Mouse (Mus musculus) liver, adult 2 months (tissue): Measurements from ENCODE around the gene Prickle1. TPM values are rescaled to one million over a fixed set of nuclear protein-coding genes. Genes with fewer than 3 reads are reported as not detected.

Source experiments
- DNase-seq: peaks from one replicate; pipeline ENCODE4 v3.0.0-alpha.2; 2011; ENCODE audit warnings: low read depth, low spot score; ENCODE audit errors: extremely low read depth
- H3K27ac ChIP-seq: fragments of 200-500 bp; replicated peaks from 2 replicates; pipeline ENCODE4 v1.5.1; 2012; ENCODE audit warnings: low read depth, mild to moderate bottlenecking, control low read depth, inconsistent platforms, low read length; ENCODE audit not compliant: insufficient read depth
- H3K27me3 ChIP-seq: fragments of 200-500 bp; 2 replicates; pipeline ENCODE4 v1.6.1; 2012; ENCODE audit warnings: mild to moderate bottlenecking, moderate library complexity, low read length, inconsistent platforms; ENCODE audit not compliant: control insufficient read depth, insufficient read depth
- H3K36me3 ChIP-seq: fragments of 200-500 bp; 2 replicates; pipeline ENCODE4 v1.6.1; 2012; ENCODE audit warnings: low read length, inconsistent platforms; ENCODE audit not compliant: control insufficient read depth, insufficient read depth
- H3K4me1 ChIP-seq: fragments of 200-500 bp; 2 replicates; pipeline ENCODE4 v1.6.1; 2011; ENCODE audit warnings: low read length; ENCODE audit not compliant: control insufficient read depth, insufficient read depth
- H3K4me3 ChIP-seq: fragments of 200-500 bp; 2 replicates; pipeline ENCODE4 v1.5.1; 2011; ENCODE audit warnings: low read depth, mild to moderate bottlenecking, control low read depth, low read length, moderate library complexity; ENCODE audit not compliant: insufficient read depth
- H3K79me2 ChIP-seq: fragments of 200-500 bp; 2 replicates; pipeline ENCODE4 v1.6.1; 2012; ENCODE audit warnings: inconsistent platforms, mild to moderate bottlenecking, low read length, moderate library complexity; ENCODE audit not compliant: control insufficient read depth, insufficient read depth
- H3K9ac ChIP-seq: fragments of 200-500 bp; 2 replicates; pipeline ENCODE4 v1.6.1; 2012; ENCODE audit warnings: low read depth, mild to moderate bottlenecking, control low read depth, inconsistent platforms, low read length
- CTCF ChIP-seq: fragments of 200-500 bp; IDR thresholded peaks from 2 replicates; pipeline ENCODE4 v1.5.1; 2011; ENCODE audit warnings: low read depth, low read length, control low read depth
- POLR2A ChIP-seq: fragments of 200-500 bp; IDR thresholded peaks from 2 replicates; pipeline ENCODE4 v1.6.1; 2011; ENCODE audit warnings: low read length, control low read depth; ENCODE audit not compliant: insufficient read depth; ENCODE audit errors: extremely low read depth
- WGBS: fragments of 180-500 bp; shearing (Covaris S2); methylation state at CpG from one replicate; pipeline ENCODE4 v1.1.7; 2018; 5-methylcytosine and 5-hydroxymethylcytosine counted together
- polyA plus RNA-seq: library from polyadenylated mRNA; depleted of rRNA; stranded (reverse); fragments of >200 nt; gene quantifications from 2 replicates; pipeline ENCODE4 v1.2.3, GENCODE M21; 2012
- total RNA-seq: library from RNA; depleted of rRNA; stranded (reverse); fragments of >200 nt; gene quantifications from 2 replicates; pipeline ENCODE4 v1.2.3, GENCODE M21; 2014

Gene Prickle1
- total and polyA plus RNA-seq, 2 experiments, result 1.2 to 1.9 TPM

GRCm38 (mm10) chr15:93537745-93538144 lies 57.9 kb downstream of the Prickle1 start:
- DNase-seq, result no peak
- Histone ChIP-seq H3K27me3 (no peaks in the 10 kb centered on the region), H3K36me3 (no peaks in the 10 kb centered on the region), H3K27ac (no peak overlapping the region), H3K4me1 (no peaks in the 10 kb centered on the region; the same call in 1 of the 2 replicates), H3K4me3 (no peak overlapping the region), H3K79me2 (peaks cover 3% of the 10 kb centered on the region; the same call in 1 of the 2 replicates), H3K9ac (no peak overlapping the region)
- 82% methylated on average over 7 of the region's 7 CpGs for WGBS
- no peak for TF ChIP-seq CTCF
- no peak for TF ChIP-seq POLR2A

GRCm38 (mm10) chr15:93536191-93536590 lies 59.5 kb downstream of the Prickle1 start:
- H3K79me2 ChIP-seq, result peaks cover 3% of the 10 kb centered on the region; the same call in 1 of the 2 replicates
- H3K9ac ChIP-seq, result no peak overlapping the region
- no peaks in the 10 kb centered on the region for H3K36me3 ChIP-seq
- TF ChIP-seq CTCF (no peak), POLR2A (no peak)
- no peak for DNase-seq
- WGBS, result 93% methylated on average over 4 of the region's 4 CpGs
- no peak overlapping the region for H3K4me3 ChIP-seq
- H3K27me3 ChIP-seq, result no peaks in the 10 kb centered on the region
- no peak overlapping the region for H3K27ac ChIP-seq
- H3K4me1 ChIP-seq, result no peaks in the 10 kb centered on the region; the same call in 1 of the 2 replicates

- Histone ChIP-seq H3K4me3 (no peak overlapping the region), H3K79me2 (peaks cover 8% of the 10 kb centered on the region; the same call in 1 of the 2 replicates), H3K9ac (no peak overlapping the region), H3K27me3 (no peaks in the 10 kb centered on the region), H3K4me1 (0 out of 2 replicates have a peak, but pooled peaks cover 2% of the 10 kb centered on the region), H3K36me3 (no peaks in the 10 kb centered on the region), H3K27ac (peak overlapping the region; percentile 51; the same call in 1 of the 2 replicates)
- DNase-seq, result no peak
- WGBS, result 70% methylated on average over 3 of the region's 3 CpGs
- TF ChIP-seq POLR2A (no peak), CTCF (no peak)
Observed at GRCm38 (mm10) chr15:93530703-93531032, 65.0 kb downstream of the Prickle1 start.

GRCm38 (mm10) chr15:93529831-93530702 lies 65.6 kb downstream of the Prickle1 start:
- H3K9ac ChIP-seq, result no peak overlapping the region
- peaks cover 8% of the 10 kb centered on the region; the same call in 1 of the 2 replicates for H3K79me2 ChIP-seq
- no peak for TF ChIP-seq POLR2A
- TF ChIP-seq CTCF, result no peak
- no peaks in the 10 kb centered on the region for H3K36me3 ChIP-seq
- H3K27me3 ChIP-seq, result no peaks in the 10 kb centered on the region
- WGBS, result 55% methylated on average over 12 of the region's 12 CpGs
- no peak overlapping the region for H3K4me3 ChIP-seq
- H3K4me1 ChIP-seq, result 0 out of 2 replicates have a peak, but pooled peaks cover 2% of the 10 kb centered on the region
- DNase-seq, result no peak
- peak overlapping the region; percentile 51; the same call in 1 of the 2 replicates for H3K27ac ChIP-seq

GRCm38 (mm10) chr15:93525305-93525917 lies 70.3 kb downstream of the Prickle1 start:
- H3K27me3 ChIP-seq, result no peaks in the 10 kb centered on the region
- H3K27ac ChIP-seq, result no peak overlapping the region
- H3K4me3 ChIP-seq, result no peak overlapping the region
- H3K79me2 ChIP-seq, result peaks cover 4% of the 10 kb centered on the region; the same call in 1 of the 2 replicates
- H3K9ac ChIP-seq, result no peak overlapping the region
- no peak for TF ChIP-seq POLR2A
- no peak for TF ChIP-seq CTCF
- no peak for DNase-seq
- H3K4me1 ChIP-seq, result peaks cover 5% of the 10 kb centered on the region; the same call in 1 of the 2 replicates
- 52% methylated on average over 5 of the region's 5 CpGs for WGBS
- no peaks in the 10 kb centered on the region for H3K36me3 ChIP-seq
